Mouse (Mus musculus): ENCODE data around the gene Pax5.
A peak's percentile ranks its signal among the peaks of the same experiment; 100 is the strongest.

The Pax5 gene

GRCm38 (mm10) chr4:44543880-44544279 lies 166.4 kb downstream of the Pax5 start:
- ATAC-seq (ENCODE audit: low TSS enrichment), result no peak

- no peak for ATAC-seq (ENCODE audit: low TSS enrichment)
These were observed 168.2 kb downstream of the Pax5 start for GRCm38 (mm10) chr4:44542101-44542500.

- ATAC-seq (ENCODE audit: low TSS enrichment), result no peak
These were observed 171.8 kb downstream of the Pax5 start for GRCm38 (mm10) chr4:44538488-44538887.

- no peak for ATAC-seq (ENCODE audit: low TSS enrichment)
These were observed 173.5 kb downstream of the Pax5 start for GRCm38 (mm10) chr4:44536794-44537193.

GRCm38 (mm10) chr4:44535646-44536045 lies 174.6 kb downstream of the Pax5 start:
- ATAC-seq (ENCODE audit: low TSS enrichment), result no peak

GRCm38 (mm10) chr4:44533286-44533685 lies 177.0 kb downstream of the Pax5 start:
- ATAC-seq (ENCODE audit: low TSS enrichment), result no peak

GRCm38 (mm10) chr4:44532731-44533130 lies 177.6 kb downstream of the Pax5 start:
- ATAC-seq (ENCODE audit: low TSS enrichment), result no peak

GRCm38 (mm10) chr4:44525336-44525735 lies 185.0 kb downstream of the Pax5 start:
- no peak for ATAC-seq (ENCODE audit: low TSS enrichment)

- peak; percentile 64 for ATAC-seq (ENCODE audit: low TSS enrichment)
These were observed 191.4 kb downstream of the Pax5 start for GRCm38 (mm10) chr4:44518923-44519322.

GRCm38 (mm10) chr4:44513981-44514380 lies 196.3 kb downstream of the Pax5 start:
- ATAC-seq (ENCODE audit: low TSS enrichment), result no peak

GRCm38 (mm10) chr4:44511682-44512081 lies 198.6 kb downstream of the Pax5 start:
- no peak for ATAC-seq (ENCODE audit: low TSS enrichment)

- no peak for ATAC-seq (ENCODE audit: low TSS enrichment)
These were observed 201.7 kb downstream of the Pax5 start for GRCm38 (mm10) chr4:44508386-44509226.

- no peak for ATAC-seq (ENCODE audit: low TSS enrichment)
These were observed 202.4 kb downstream of the Pax5 start for GRCm38 (mm10) chr4:44507861-44508260.

- ATAC-seq (ENCODE audit: low TSS enrichment), result no peak
These were observed 205.3 kb downstream of the Pax5 start for GRCm38 (mm10) chr4:44504998-44505397.

- no peak for ATAC-seq (ENCODE audit: low TSS enrichment)
These were observed 208.0 kb downstream of the Pax5 start for GRCm38 (mm10) chr4:44502196-44502867.

- ATAC-seq (ENCODE audit: low TSS enrichment), result no peak
These were observed 212.1 kb downstream of the Pax5 start for GRCm38 (mm10) chr4:44498156-44498555.

GRCm38 (mm10) chr4:44495836-44496235 lies 214.5 kb downstream of the Pax5 start:
- no peak for ATAC-seq (ENCODE audit: low TSS enrichment)

GRCm38 (mm10) chr4:44493756-44494155 lies 216.5 kb downstream of the Pax5 start:
- no peak for ATAC-seq (ENCODE audit: low TSS enrichment)

GRCm38 (mm10) chr4:44490872-44491271 lies 219.4 kb downstream of the Pax5 start:
- ATAC-seq (ENCODE audit: low TSS enrichment), result no peak

GRCm38 (mm10) chr4:44488702-44489101 lies 221.6 kb downstream of the Pax5 start:
- no peak for ATAC-seq (ENCODE audit: low TSS enrichment)

GRCm38 (mm10) chr4:44488219-44488618 lies 222.1 kb downstream of the Pax5 start:
- ATAC-seq (ENCODE audit: low TSS enrichment), result no peak

GRCm38 (mm10) chr4:44482851-44483250 lies 227.4 kb downstream of the Pax5 start:
- ATAC-seq (ENCODE audit: low TSS enrichment), result no peak

GRCm38 (mm10) chr4:44479755-44480154 lies 230.5 kb downstream of the Pax5 start:
- no peak for ATAC-seq (ENCODE audit: low TSS enrichment)

All from frontal cortex, adult (tissue).